Mouse (Mus musculus) hindbrain, embryonic 16.5 days (tissue): Measurements from ENCODE around the gene Babam2. TPM values are rescaled to one million over a fixed set of nuclear protein-coding genes. Genes with fewer than 3 reads are reported as not detected.

Source experiments
- ATAC-seq: fragments of 200-750 bp; cut with Nextera tagmentation; 2 replicates; pipeline ENCODE4 v1.8.0; 2017; ENCODE audit warnings: moderate TSS enrichment, moderate library complexity
- H3K27ac ChIP-seq: fragments of 300-500 bp; sonication (generic); 2 replicates; pipeline ENCODE4 v1.5.1; 2014; ENCODE audit warnings: low read depth, mild to moderate bottlenecking, control low read depth, low read length, moderate library complexity
- H3K27me3 ChIP-seq: fragments of 300-500 bp; sonication (generic); replicated peaks from 2 replicates; pipeline ENCODE4 v1.6.1; 2014; ENCODE audit warnings: low read length; ENCODE audit not compliant: control insufficient read depth, insufficient read depth
- H3K36me3 ChIP-seq: fragments of 300-500 bp; sonication (generic); 2 replicates; pipeline ENCODE4 v1.6.1; 2014; ENCODE audit warnings: mild to moderate bottlenecking, low read length, moderate library complexity, mixed read lengths; ENCODE audit not compliant: control insufficient read depth, insufficient read depth
- H3K4me1 ChIP-seq: fragments of 300-500 bp; sonication (generic); 2 replicates; pipeline ENCODE4 v1.6.1; 2014; ENCODE audit warnings: low read depth, low read length; ENCODE audit not compliant: control insufficient read depth, insufficient read depth
- H3K4me2 ChIP-seq: fragments of 300-500 bp; sonication (generic); 2 replicates; pipeline ENCODE4 v1.6.1; 2014; ENCODE audit warnings: mild to moderate bottlenecking, low read length, control low read depth, moderate library complexity
- H3K4me3 ChIP-seq: fragments of 300-500 bp; sonication (generic); 2 replicates; pipeline ENCODE4 v1.5.1; 2014; ENCODE audit warnings: mild to moderate bottlenecking, low read length, control low read depth, moderate library complexity
- H3K9ac ChIP-seq: fragments of 300-500 bp; sonication (generic); 2 replicates; pipeline ENCODE4 v1.6.1; 2014; ENCODE audit warnings: low read depth, mild to moderate bottlenecking, control low read depth, low read length, moderate library complexity
- H3K9me3 ChIP-seq: fragments of 300-500 bp; sonication (generic); 2 replicates; pipeline ENCODE4 v1.6.1; 2014; ENCODE audit warnings: mild to moderate bottlenecking, low read length, moderate library complexity; ENCODE audit not compliant: control insufficient read depth
- WGBS: fragments of 180-500 bp; shearing (Covaris S2); extraction: QIAGEN DNeasy Blood & Tissue Kit; methylation state at CpG from one replicate; pipeline ENCODE4 v1.1.7; 2014; 5-methylcytosine and 5-hydroxymethylcytosine counted together
- polyA plus RNA-seq: library from polyadenylated mRNA; unstranded; fragments of >200 nt; fragmentation: Nextera tagmentation; extraction: Ambion mirVana; gene quantifications from 2 replicates; pipeline ENCODE4 v1.2.1, GENCODE M21; 2015

The Babam2 gene
- polyA plus RNA-seq, 1 experiment from 2014 or later = 49.0 TPM

GRCm38 (mm10) chr5:31732644-31733338 lies 35.3 kb downstream of the Babam2 start:
- Histone ChIP-seq H3K4me3 (no peak overlapping the region), H3K9me3 (no peaks in the 10 kb centered on the region), H3K36me3 (no peaks in the 10 kb centered on the region; the same call in 1 of the 2 replicates), H3K27ac (no peak overlapping the region), H3K4me1 (no peaks in the 10 kb centered on the region), H3K27me3 (no peaks in the 10 kb centered on the region), H3K4me2 (no peak overlapping the region), H3K9ac (no peak overlapping the region)
- WGBS = 46% methylated on average over 3 of the region's 3 CpGs
- no peak for ATAC-seq

GRCm38 (mm10) chr5:31741931-31742330 lies 44.4 kb downstream of the Babam2 start:
- WGBS = 91% methylated on average over 1 of the region's 1 CpGs

GRCm38 (mm10) chr5:31742521-31743031 lies 45.1 kb downstream of the Babam2 start:
- Histone ChIP-seq H3K9me3 (no peaks in the 10 kb centered on the region), H3K27me3 (no peaks in the 10 kb centered on the region), H3K4me2 (no peak overlapping the region), H3K4me1 (no peaks in the 10 kb centered on the region), H3K27ac (no peak overlapping the region), H3K4me3 (no peak overlapping the region), H3K36me3 (no peaks in the 10 kb centered on the region), H3K9ac (no peak overlapping the region)
- ATAC-seq = no peak
- WGBS = 69% methylated on average over 4 of the region's 4 CpGs

More at GRCm38 (mm10) chr5:31741931-31742330, 44.4 kb downstream of the Babam2 start:
- Histone ChIP-seq H3K27me3 (no peaks in the 10 kb centered on the region), H3K36me3 (no peaks in the 10 kb centered on the region), H3K4me2 (no peak overlapping the region), H3K27ac (no peak overlapping the region), H3K4me1 (no peaks in the 10 kb centered on the region), H3K9me3 (no peaks in the 10 kb centered on the region), H3K9ac (no peak overlapping the region), H3K4me3 (no peak overlapping the region)
- no peak for ATAC-seq

GRCm38 (mm10) chr5:31749401-31749800 lies 51.9 kb downstream of the Babam2 start:
- Histone ChIP-seq H3K4me3 (no peak overlapping the region), H3K4me2 (no peak overlapping the region), H3K27ac (no peak overlapping the region), H3K27me3 (no peaks in the 10 kb centered on the region), H3K4me1 (no peaks in the 10 kb centered on the region), H3K9me3 (no peaks in the 10 kb centered on the region), H3K36me3 (no peaks in the 10 kb centered on the region), H3K9ac (no peak overlapping the region)
- ATAC-seq = no peak

GRCm38 (mm10) chr5:31750231-31750925 lies 52.9 kb downstream of the Babam2 start:
- Histone ChIP-seq H3K27ac (no peak overlapping the region), H3K4me1 (no peaks in the 10 kb centered on the region), H3K4me2 (no peak overlapping the region), H3K9me3 (no peaks in the 10 kb centered on the region), H3K27me3 (no peaks in the 10 kb centered on the region), H3K9ac (no peak overlapping the region), H3K4me3 (no peak overlapping the region), H3K36me3 (no peaks in the 10 kb centered on the region)
- ATAC-seq = no peak
- WGBS = 81% methylated on average over 9 of the region's 9 CpGs

- no peaks in the 10 kb centered on the region for H3K9me3 ChIP-seq
- 88% methylated on average over 4 of the region's 4 CpGs for WGBS
- no peak overlapping the region for H3K4me3 ChIP-seq
- H3K27me3 ChIP-seq = no peaks in the 10 kb centered on the region
- no peak for ATAC-seq
- H3K4me2 ChIP-seq = no peak overlapping the region
- H3K9ac ChIP-seq = no peak overlapping the region
- no peaks in the 10 kb centered on the region for H3K4me1 ChIP-seq
- H3K36me3 ChIP-seq = no peaks in the 10 kb centered on the region
- no peak overlapping the region for H3K27ac ChIP-seq
These were observed 53.5 kb downstream of the Babam2 start for GRCm38 (mm10) chr5:31750955-31751354.

GRCm38 (mm10) chr5:31754634-31755033 lies 57.1 kb downstream of the Babam2 start:
- 96% methylated on average over 1 of the region's 1 CpGs for WGBS
- no peaks in the 10 kb centered on the region for H3K27me3 ChIP-seq
- no peak overlapping the region for H3K4me2 ChIP-seq
- H3K4me1 ChIP-seq = no peaks in the 10 kb centered on the region
- no peak overlapping the region for H3K4me3 ChIP-seq
- no peak overlapping the region for H3K9ac ChIP-seq
- no peak overlapping the region for H3K27ac ChIP-seq
- no peaks in the 10 kb centered on the region for H3K9me3 ChIP-seq
- ATAC-seq = no peak
- no peaks in the 10 kb centered on the region for H3K36me3 ChIP-seq

GRCm38 (mm10) chr5:31755255-31755654 lies 57.8 kb downstream of the Babam2 start:
- Histone ChIP-seq H3K27me3 (no peaks in the 10 kb centered on the region), H3K36me3 (no peaks in the 10 kb centered on the region), H3K4me1 (no peaks in the 10 kb centered on the region), H3K9me3 (no peaks in the 10 kb centered on the region), H3K27ac (no peak overlapping the region), H3K4me3 (no peak overlapping the region), H3K9ac (no peak overlapping the region), H3K4me2 (no peak overlapping the region)
- ATAC-seq = no peak
- WGBS = 79% methylated on average over 3 of the region's 3 CpGs

GRCm38 (mm10) chr5:31758310-31759091 lies 61.0 kb downstream of the Babam2 start:
- no peak overlapping the region for H3K27ac ChIP-seq
- H3K4me2 ChIP-seq = no peak overlapping the region
- H3K9me3 ChIP-seq = no peaks in the 10 kb centered on the region
- H3K9ac ChIP-seq = no peak overlapping the region
- no peaks in the 10 kb centered on the region for H3K36me3 ChIP-seq
- H3K4me3 ChIP-seq = no peak overlapping the region
- no peaks in the 10 kb centered on the region for H3K27me3 ChIP-seq
- ATAC-seq = no peak
- H3K4me1 ChIP-seq = no peaks in the 10 kb centered on the region
- WGBS = 87% methylated on average over 9 of the region's 9 CpGs
